Mouse (Mus musculus): ENCODE data around the gene Brd1. TPM values are rescaled to one million over a fixed set of nuclear protein-coding genes. Genes with fewer than 3 reads are reported as not detected.

Gene Brd1
- total and polyA plus RNA-seq, 3 experiments: 49.8 to 64.0 (median 59.4) TPM

DNA sequence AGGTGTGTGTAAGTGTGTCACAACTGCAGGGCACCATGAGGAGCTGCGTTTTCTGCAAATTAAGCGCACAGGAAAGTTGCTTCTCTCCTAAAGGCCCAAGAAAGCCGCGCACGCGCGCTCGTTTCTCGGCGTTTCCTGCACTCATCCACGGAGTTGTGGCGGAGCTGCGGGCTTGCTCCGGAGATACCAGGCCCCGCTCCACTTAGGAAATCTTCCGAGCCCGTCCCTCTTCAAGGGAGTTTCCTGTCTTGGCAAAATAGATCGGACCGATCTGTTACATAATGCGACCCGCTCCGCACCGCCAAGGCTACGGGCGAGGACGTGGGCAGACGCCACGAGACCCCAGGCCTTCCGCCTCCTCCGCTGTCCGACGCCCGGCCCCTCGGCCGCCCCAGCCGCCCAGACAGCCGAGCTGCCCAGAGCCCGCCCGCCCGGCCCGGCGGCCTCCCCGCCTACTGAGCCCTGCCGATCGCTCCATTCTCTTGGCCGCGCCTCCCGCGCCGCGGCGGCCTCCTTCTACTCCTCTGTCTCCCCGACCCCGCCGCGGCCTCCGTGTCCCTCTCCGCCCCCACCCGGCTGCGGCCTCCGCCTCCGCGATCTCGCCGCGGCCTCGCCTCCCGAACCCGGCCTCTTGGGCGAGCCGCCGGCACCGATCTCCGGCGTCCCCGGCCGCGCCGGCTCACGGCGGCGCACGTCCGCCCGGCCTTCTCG lies 837 bp downstream of the Brd1 start:
- Histone ChIP-seq H3K36me3 (replicated peaks) (peaks cover 53% of the 10 kb centered on the region), H3K4me3 (ENCODE audit: low read depth, low read length) (peak overlapping the region; percentile 90), H3K27me3 (ENCODE audit: insufficient read depth, low read length) (no peaks in the 10 kb centered on the region), H3K4me1 (ENCODE audit: insufficient read depth, low read depth, low read length) (peaks cover 65% of the 10 kb centered on the region), H3K9me3 (replicated peaks) (no peaks in the 10 kb centered on the region)
- no peak for TF ChIP-seq POLR2AphosphoS5 (IDR thresholded peaks at IDR 0.05; ENCODE audit: insufficient replicate concordance, low read depth, low read length)
- TF ChIP-seq CTCF (IDR thresholded peaks at IDR 0.05; ENCODE audit: low read depth, low read length): no peak
- no peak for TF ChIP-seq TAL1 (conservative IDR thresholded peaks at IDR 0.05; ENCODE audit: low read depth, low read length)
- TF ChIP-seq GATA1 (IDR thresholded peaks at IDR 0.05; ENCODE audit: borderline replicate concordance, low read length): no peak
- TF ChIP-seq GATA2 (IDR thresholded peaks at IDR 0.05; ENCODE audit: borderline replicate concordance, low read depth, low read length): no peak
- DNase-seq (ENCODE audit: low spot score) (peak; percentile 47), ATAC-seq (ENCODE audit: extremely low read depth, insufficient number of reproducible peaks, low FRiP score, poor library complexity, severe bottlenecking) (no peak)

- TF ChIP-seq GATA1 (IDR thresholded peaks at IDR 0.05; ENCODE audit: borderline replicate concordance, low read length): no peak
- TF ChIP-seq GATA2 (IDR thresholded peaks at IDR 0.05; ENCODE audit: borderline replicate concordance, low read depth, low read length): no peak
- no peak for TF ChIP-seq POLR2AphosphoS5 (IDR thresholded peaks at IDR 0.05; ENCODE audit: insufficient replicate concordance, low read depth, low read length)
- no peak for TF ChIP-seq CTCF (IDR thresholded peaks at IDR 0.05; ENCODE audit: low read depth, low read length)
- no peak for TF ChIP-seq TAL1 (conservative IDR thresholded peaks at IDR 0.05; ENCODE audit: low read depth, low read length)
- no peaks in the 10 kb centered on the region for H3K9me3 ChIP-seq (replicated peaks)
- H3K4me3 ChIP-seq (ENCODE audit: low read depth, low read length): peak overlapping the region; percentile 90
- peaks cover 69% of the 10 kb centered on the region for H3K4me1 ChIP-seq (ENCODE audit: insufficient read depth, low read depth, low read length)
- no peaks in the 10 kb centered on the region for H3K27me3 ChIP-seq (ENCODE audit: insufficient read depth, low read length)
- ATAC-seq (ENCODE audit: extremely low read depth, insufficient number of reproducible peaks, low FRiP score, poor library complexity, severe bottlenecking): no peak; the same call in 1 of the 2 replicates
- peaks cover 57% of the 10 kb centered on the region for H3K36me3 ChIP-seq (replicated peaks)
- peak; percentile 35 for DNase-seq (ENCODE audit: low spot score)
Observed at GRCm38 (mm10) chr15:88732405-88733020, 1.5 kb downstream of the Brd1 start.

GRCm38 (mm10) chr15:88730717-88731116 lies 3.3 kb downstream of the Brd1 start:
- TF ChIP-seq TAL1 (conservative IDR thresholded peaks at IDR 0.05; ENCODE audit: low read depth, low read length) (no peak), POLR2AphosphoS5 (IDR thresholded peaks at IDR 0.05; ENCODE audit: insufficient replicate concordance, low read depth, low read length) (no peak), GATA2 (IDR thresholded peaks at IDR 0.05; ENCODE audit: borderline replicate concordance, low read depth, low read length) (no peak), GATA1 (IDR thresholded peaks at IDR 0.05; ENCODE audit: borderline replicate concordance, low read length) (no peak), CTCF (IDR thresholded peaks at IDR 0.05; ENCODE audit: low read depth, low read length) (no peak)
- ATAC-seq (ENCODE audit: extremely low read depth, insufficient number of reproducible peaks, low FRiP score, poor library complexity, severe bottlenecking) (no peak), DNase-seq (ENCODE audit: low spot score) (no peak)
- Histone ChIP-seq H3K36me3 (replicated peaks) (peaks cover 61% of the 10 kb centered on the region), H3K4me3 (ENCODE audit: low read depth, low read length) (no peak overlapping the region), H3K4me1 (ENCODE audit: insufficient read depth, low read depth, low read length) (peaks cover 65% of the 10 kb centered on the region), H3K9me3 (replicated peaks) (no peaks in the 10 kb centered on the region), H3K27me3 (ENCODE audit: insufficient read depth, low read length) (no peaks in the 10 kb centered on the region)

- no peaks in the 10 kb centered on the region for H3K9me3 ChIP-seq (replicated peaks)
- ATAC-seq (ENCODE audit: extremely low read depth, insufficient number of reproducible peaks, low FRiP score, poor library complexity, severe bottlenecking) (no peak), DNase-seq (ENCODE audit: low spot score) (no peak)
- H3K36me3 ChIP-seq (replicated peaks): peaks cover 88% of the 10 kb centered on the region
- peaks cover 65% of the 10 kb centered on the region for H3K4me1 ChIP-seq (ENCODE audit: insufficient read depth, low read depth, low read length)
- H3K4me3 ChIP-seq (ENCODE audit: low read depth, low read length): no peak overlapping the region
- TF ChIP-seq GATA1 (IDR thresholded peaks at IDR 0.05; ENCODE audit: borderline replicate concordance, low read length) (no peak), POLR2AphosphoS5 (IDR thresholded peaks at IDR 0.05; ENCODE audit: insufficient replicate concordance, low read depth, low read length) (no peak), GATA2 (IDR thresholded peaks at IDR 0.05; ENCODE audit: borderline replicate concordance, low read depth, low read length) (no peak), TAL1 (conservative IDR thresholded peaks at IDR 0.05; ENCODE audit: low read depth, low read length) (no peak), CTCF (IDR thresholded peaks at IDR 0.05; ENCODE audit: low read depth, low read length) (no peak)
- no peaks in the 10 kb centered on the region for H3K27me3 ChIP-seq (ENCODE audit: insufficient read depth, low read length)
Observed at GRCm38 (mm10) chr15:88727204-88727603, 6.8 kb downstream of the Brd1 start.

GRCm38 (mm10) chr15:88725036-88725435 lies 9.0 kb downstream of the Brd1 start:
- Histone ChIP-seq H3K4me3 (ENCODE audit: low read depth, low read length) (no peak overlapping the region), H3K27me3 (ENCODE audit: insufficient read depth, low read length) (no peaks in the 10 kb centered on the region), H3K36me3 (replicated peaks) (peaks cover 88% of the 10 kb centered on the region), H3K4me1 (ENCODE audit: insufficient read depth, low read depth, low read length) (peaks cover 51% of the 10 kb centered on the region), H3K9me3 (replicated peaks) (no peaks in the 10 kb centered on the region)
- DNase-seq (ENCODE audit: low spot score): no peak
- no peak for TF ChIP-seq POLR2AphosphoS5 (IDR thresholded peaks at IDR 0.05; ENCODE audit: insufficient replicate concordance, low read depth, low read length)
- no peak for TF ChIP-seq GATA1 (IDR thresholded peaks at IDR 0.05; ENCODE audit: borderline replicate concordance, low read length)
- no peak for TF ChIP-seq GATA2 (IDR thresholded peaks at IDR 0.05; ENCODE audit: borderline replicate concordance, low read depth, low read length)
- no peak for TF ChIP-seq TAL1 (conservative IDR thresholded peaks at IDR 0.05; ENCODE audit: low read depth, low read length)
- TF ChIP-seq CTCF (IDR thresholded peaks at IDR 0.05; ENCODE audit: low read depth, low read length): no peak
- no peak for ATAC-seq (ENCODE audit: extremely low read depth, insufficient number of reproducible peaks, low FRiP score, poor library complexity, severe bottlenecking)

- no peak overlapping the region for H3K4me3 ChIP-seq (ENCODE audit: low read depth, low read length)
- peaks cover 86% of the 10 kb centered on the region for H3K36me3 ChIP-seq (replicated peaks)
- ATAC-seq (ENCODE audit: extremely low read depth, insufficient number of reproducible peaks, low FRiP score, poor library complexity, severe bottlenecking): no peak
- H3K27me3 ChIP-seq (ENCODE audit: insufficient read depth, low read length): no peaks in the 10 kb centered on the region
- H3K9me3 ChIP-seq (replicated peaks): no peaks in the 10 kb centered on the region
- no peak for DNase-seq (ENCODE audit: low spot score)
- peaks cover 43% of the 10 kb centered on the region for H3K4me1 ChIP-seq (ENCODE audit: insufficient read depth, low read depth, low read length)
- TF ChIP-seq CTCF (IDR thresholded peaks at IDR 0.05; ENCODE audit: low read depth, low read length): no peak
Observed at GRCm38 (mm10) chr15:88724311-88724710, 9.7 kb downstream of the Brd1 start.
